ENCODE assay signal across 22 mouse cellular contexts in the genomic region with DNA sequence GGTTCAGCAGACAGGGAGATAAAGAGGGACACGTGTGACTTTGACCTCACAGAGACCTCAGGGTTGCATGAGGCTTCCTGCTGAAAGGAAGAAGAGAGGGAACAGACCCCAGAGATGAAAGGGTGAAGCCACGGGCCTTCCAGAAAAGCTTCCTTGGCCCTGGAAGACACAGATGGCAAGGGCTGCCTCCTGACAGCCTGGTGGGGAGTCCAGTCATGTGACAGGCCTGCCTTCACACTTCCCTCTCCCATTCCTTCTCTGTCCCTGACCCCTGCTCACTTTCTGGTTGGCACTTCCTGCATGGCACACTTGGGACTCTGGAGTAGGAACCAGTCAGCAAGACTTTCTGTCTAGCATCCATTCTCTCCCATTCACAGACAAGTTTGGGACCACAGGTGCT.
DNase-seq lines count a peak whose midpoint lies in the region; ATAC-seq and TF ChIP-seq lines count a peak whose summit lies in the region.
"Had no signal": no experiment of that assay in that cellular context is flagged by ENCODE, and none has a peak within 500 bp of the region (broad histone marks: within the 10 kb centered on the region; RNA-seq: fewer than 3 reads in every experiment).

No protein-coding gene starts in this region.

- intact Hi-C loops in heart, postnatal 36 days (cut with DNase I), result loop anchor here (5.0 kb wide), 1 partner anchor 55 kb away; no protein-coding TSS in a partner anchor

- H3K9ac ChIP-seq in MEL (ENCODE audit: control insufficient read depth, low read depth, low read length, poor library complexity, severe bottlenecking), result no peak overlapping the region
- no peak overlapping the region for H3K9ac ChIP-seq in forebrain, embryonic 13.5 days
- H3K9ac ChIP-seq: embryonic facial prominence, embryonic 15.5 days; forebrain, embryonic 15.5 days; hindbrain, embryonic 15.5 days had no signal

- no peaks in the 10 kb centered on the region for H3K36me3 ChIP-seq in heart, embryonic 10.5 days
- H3K36me3 ChIP-seq in MEL (ENCODE audit: control insufficient read depth in 1 of 2, insufficient read depth in 2 of 2, low read length in 2 of 2), result no peaks in the 10 kb centered on the region
- H3K36me3 ChIP-seq in forebrain, embryonic 13.5 days (ENCODE audit: poor library complexity, severe bottlenecking), result no peaks in the 10 kb centered on the region
- H3K36me3 ChIP-seq: embryonic facial prominence, embryonic 15.5 days; forebrain, embryonic 10.5 days; forebrain, embryonic 15.5 days; hindbrain, embryonic 15.5 days had no signal

- TF ChIP-seq CTCF in MEL (IDR thresholded peaks at IDR 0.05 in 2 of 3, conservative IDR thresholded peaks at IDR 0.05 in 1 of 3; ENCODE audit: control insufficient read depth in 1 of 3, insufficient read depth in 1 of 3, low read depth in 2 of 3, low read length in 3 of 3, poor library complexity in 1 of 3, severe bottlenecking in 1 of 3), result no peak

- TF ChIP-seq EP300 in MEL (IDR thresholded peaks at IDR 0.05; ENCODE audit: low read depth in 1 of 2, low read length in 2 of 2), result no peak

- H3K9me3 ChIP-seq in heart, embryonic 10.5 days, result no peaks in the 10 kb centered on the region
- no peaks in the 10 kb centered on the region for H3K9me3 ChIP-seq in MEL (replicated peaks; ENCODE audit: insufficient read depth, low read length)
- no peaks in the 10 kb centered on the region for H3K9me3 ChIP-seq in forebrain, embryonic 13.5 days (replicated peaks)
- H3K9me3 ChIP-seq: embryonic facial prominence, embryonic 15.5 days; forebrain, embryonic 10.5 days; forebrain, embryonic 15.5 days; hindbrain, embryonic 15.5 days had no signal

- TF ChIP-seq POLR2A in MEL (IDR thresholded peaks at IDR 0.05; ENCODE audit: control insufficient read depth in 1 of 2, insufficient read depth in 1 of 2, low read depth in 1 of 2, low read length in 2 of 2, poor library complexity in 1 of 2), result no peak

- H3K27me3 ChIP-seq in heart, embryonic 10.5 days (ENCODE audit: insufficient read depth, poor library complexity, severe bottlenecking), result no peaks in the 10 kb centered on the region
- no peaks in the 10 kb centered on the region for H3K27me3 ChIP-seq in MEL (ENCODE audit: control insufficient read depth in 1 of 2, insufficient read depth in 2 of 2, low read length in 2 of 2)
- H3K27me3 ChIP-seq in forebrain, embryonic 13.5 days, result no peaks in the 10 kb centered on the region
- H3K27me3 ChIP-seq: CH12.LX; embryonic facial prominence, embryonic 15.5 days; forebrain, embryonic 15.5 days; hindbrain, embryonic 15.5 days had no signal

- peaks cover 56% of the 10 kb centered on the region for H3K4me1 ChIP-seq in heart, embryonic 10.5 days
- no peaks in the 10 kb centered on the region for H3K4me1 ChIP-seq in MEL (ENCODE audit: control insufficient read depth in 1 of 2, insufficient read depth in 2 of 2, low read length in 2 of 2)
- H3K4me1 ChIP-seq in forebrain, embryonic 13.5 days, result peaks cover 1% of the 10 kb centered on the region; the same call in 1 of the 2 replicates
- H3K4me1 ChIP-seq: forebrain, embryonic 15.5 days had no signal

- H3K4me3 ChIP-seq in heart, embryonic 10.5 days, result no peak overlapping the region
- no peak overlapping the region for H3K4me3 ChIP-seq in MEL (ENCODE audit: control insufficient read depth in 1 of 2, insufficient read depth in 1 of 2, low read depth in 2 of 2, low read length in 2 of 2)
- no peak overlapping the region for H3K4me3 ChIP-seq in forebrain, embryonic 13.5 days
- H3K4me3 ChIP-seq: embryonic facial prominence, embryonic 15.5 days; erythroblast, embryonic 14.5 days; forebrain, embryonic 10.5 days; forebrain, embryonic 15.5 days; hindbrain, embryonic 15.5 days had no signal

- DNase-seq in heart, embryonic 10.5 days (ENCODE audit: low spot score), result no peak
- DNase-seq in heart, postnatal 36 days, result no peak
- no peak for DNase-seq in MEL (ENCODE audit: low read depth, low spot score)
- peak; percentile 35 to 40 for DNase-seq in cerebellum, adult 18-20 months
- peak; percentile 50 for DNase-seq in cerebellum, adult 9-11 months
- DNase-seq in right cerebral cortex, postnatal 36 days (ENCODE audit: low spot score in 2 of 2), result no peak
- no peak for DNase-seq in layer of hippocampus, postnatal 14 days (ENCODE audit: low spot score in 2 of 2)
- DNase-seq: adrenal gland, adult 8-10 months; adrenal gland, postnatal 36 days; embryo, embryonic 11 days; gastrocnemius, postnatal 36 days; heart, adult 11 months; kidney, adult 9 months had no signal

- H3K4me2 ChIP-seq in forebrain, embryonic 13.5 days, result no peak overlapping the region
- H3K4me2 ChIP-seq: embryonic facial prominence, embryonic 15.5 days; forebrain, embryonic 15.5 days; heart, embryonic 11.5 days; hindbrain, embryonic 15.5 days had no signal

- H3K79me2 ChIP-seq in MEL (ENCODE audit: control insufficient read depth, insufficient read depth, low read length, poor library complexity), result no peaks in the 10 kb centered on the region

- no peak for ATAC-seq in forebrain, embryonic 13.5 days
- ATAC-seq: forebrain, embryonic 15.5 days; intestine, postnatal 0 days had no signal

- 18% methylated on average over 2 of the region's 2 CpGs for WGBS in heart, embryonic 10.5 days
- WGBS in forebrain, embryonic 13.5 days, result 64% methylated on average over 2 of the region's 2 CpGs

- TF ChIP-seq RAD21 in MEL (IDR thresholded peaks at IDR 0.05; ENCODE audit: low read depth, low read length), result no peak

- 0 out of 2 replicates have a peak overlapping the region, but pooled peaks have one; percentile 7 for H3K27ac ChIP-seq in heart, embryonic 10.5 days
- no peak overlapping the region for H3K27ac ChIP-seq in MEL (ENCODE audit: control insufficient read depth, low read depth, low read length)
- H3K27ac ChIP-seq in forebrain, embryonic 13.5 days, result no peak overlapping the region
- H3K27ac ChIP-seq: embryonic facial prominence, embryonic 15.5 days; forebrain, embryonic 10.5 days; forebrain, embryonic 15.5 days; hindbrain, embryonic 15.5 days had no signal

TF ChIP-seq in MEL, 35 proteins besides CTCF, POLR2A, EP300 and RAD21:
- TF ChIP-seq POLR2AphosphoS5 (IDR thresholded peaks at IDR 0.05; ENCODE audit: borderline replicate concordance, low read depth, low read length) (no peak), MYC (IDR thresholded peaks at IDR 0.05; ENCODE audit: low read depth, low read length) (no peak), E2F4 (IDR thresholded peaks at IDR 0.05; ENCODE audit: borderline replicate concordance, low read depth, low read length) (no peak), USF1 (IDR thresholded peaks at IDR 0.05; ENCODE audit: low read depth, low read length) (0 out of 2 replicates have a peak, but pooled peaks have one; percentile 31), HCFC1 (IDR thresholded peaks at IDR 0.05; ENCODE audit: low read depth, low read length) (no peak), ZMIZ1 (IDR thresholded peaks at IDR 0.05; ENCODE audit: low read depth, low read length) (no peak), GABPA (IDR thresholded peaks at IDR 0.05; ENCODE audit: low read depth, low read length) (no peak)

Comparison
In these comparisons a context has a peak if more than half of its experiments do, and no peak if none do; other contexts are left out.
1. DNase-seq: peak in cerebellum, adult 18-20 months (2 of 2) and cerebellum, adult 9-11 months (single experiment); none in heart, embryonic 10.5 days (single experiment), heart, postnatal 36 days (0 of 2), MEL (single experiment), right cerebral cortex, postnatal 36 days (0 of 2) and layer of hippocampus, postnatal 14 days (0 of 2).